Mouse (Mus musculus): ENCODE measurements around the gene Parvg. TPM values are rescaled to one million over a fixed set of nuclear protein-coding genes. Genes with fewer than 3 reads are reported as not detected.

Gene Parvg
- polyA plus RNA-seq, 1 experiment from 2014 or later, result 1.3 TPM

GRCm38 (mm10) chr15:84293590-84293989, 30.2 kb upstream of the Parvg start:
- Histone ChIP-seq H3K27ac (0 out of 2 replicates have a peak overlapping the region, but pooled peaks have one; percentile 23), H3K27me3 (peaks cover 5% of the 10 kb centered on the region; the same call in 1 of the 2 replicates), H3K4me1 (peaks cover 18% of the 10 kb centered on the region), H3K9ac (no peak overlapping the region), H3K4me2 (no peak overlapping the region), H3K9me3 (no peaks in the 10 kb centered on the region), H3K36me3 (no peaks in the 10 kb centered on the region), H3K4me3 (no peak overlapping the region)
- no peak for ATAC-seq (ENCODE audit: insufficient number of reproducible peaks, insufficient read depth, low FRiP score, low TSS enrichment, low read depth)
- WGBS, result 76% methylated on average over 12 of the region's 12 CpGs

- peaks cover 5% of the 10 kb centered on the region; the same call in 1 of the 2 replicates for H3K27me3 ChIP-seq
- H3K27ac ChIP-seq, result no peak overlapping the region
- peaks cover 26% of the 10 kb centered on the region for H3K4me1 ChIP-seq
- H3K9ac ChIP-seq, result no peak overlapping the region
- ATAC-seq (ENCODE audit: insufficient number of reproducible peaks, insufficient read depth, low FRiP score, low TSS enrichment, low read depth), result no peak
- no peak overlapping the region for H3K4me2 ChIP-seq
- no peaks in the 10 kb centered on the region for H3K9me3 ChIP-seq
- WGBS, result 78% methylated on average over 9 of the region's 9 CpGs
- H3K4me3 ChIP-seq, result no peak overlapping the region
- no peaks in the 10 kb centered on the region for H3K36me3 ChIP-seq
Observed at GRCm38 (mm10) chr15:84294391-84294790, 29.4 kb upstream of the Parvg start.

GRCm38 (mm10) chr15:84295225-84295624, 28.6 kb upstream of the Parvg start:
- WGBS, result 83% methylated on average over 10 of the region's 10 CpGs
- Histone ChIP-seq H3K4me2 (no peak overlapping the region), H3K4me1 (peaks cover 34% of the 10 kb centered on the region), H3K27me3 (peaks cover 5% of the 10 kb centered on the region; the same call in 1 of the 2 replicates), H3K9me3 (no peaks in the 10 kb centered on the region), H3K9ac (no peak overlapping the region), H3K4me3 (no peak overlapping the region), H3K36me3 (no peaks in the 10 kb centered on the region), H3K27ac (no peak overlapping the region)
- no peak for ATAC-seq (ENCODE audit: insufficient number of reproducible peaks, insufficient read depth, low FRiP score, low TSS enrichment, low read depth)

GRCm38 (mm10) chr15:84297454-84297853, 26.4 kb upstream of the Parvg start:
- WGBS, result 57% methylated on average over 8 of the region's 8 CpGs
- Histone ChIP-seq H3K4me2 (no peak overlapping the region), H3K27me3 (peaks cover 5% of the 10 kb centered on the region; the same call in 1 of the 2 replicates), H3K9me3 (no peaks in the 10 kb centered on the region), H3K27ac (no peak overlapping the region), H3K9ac (no peak overlapping the region), H3K4me1 (peaks cover 57% of the 10 kb centered on the region), H3K4me3 (no peak overlapping the region), H3K36me3 (no peaks in the 10 kb centered on the region)
- no peak for ATAC-seq (ENCODE audit: insufficient number of reproducible peaks, insufficient read depth, low FRiP score, low TSS enrichment, low read depth)

GRCm38 (mm10) chr15:84298804-84299370, 24.9 kb upstream of the Parvg start:
- Histone ChIP-seq H3K4me1 (peaks cover 63% of the 10 kb centered on the region), H3K36me3 (no peaks in the 10 kb centered on the region), H3K9me3 (no peaks in the 10 kb centered on the region), H3K4me3 (no peak overlapping the region), H3K27ac (no peak overlapping the region), H3K9ac (no peak overlapping the region), H3K27me3 (peaks cover 5% of the 10 kb centered on the region; the same call in 1 of the 2 replicates), H3K4me2 (no peak overlapping the region)
- 18% methylated on average over 13 of the region's 13 CpGs for WGBS
- no peak for ATAC-seq (ENCODE audit: insufficient number of reproducible peaks, insufficient read depth, low FRiP score, low TSS enrichment, low read depth)

GRCm38 (mm10) chr15:84299662-84300333, 24.0 kb upstream of the Parvg start:
- Histone ChIP-seq H3K27me3 (peaks cover 5% of the 10 kb centered on the region; the same call in 1 of the 2 replicates), H3K4me2 (no peak overlapping the region), H3K27ac (0 out of 2 replicates have a peak overlapping the region, but pooled peaks have one; percentile 39), H3K4me3 (no peak overlapping the region), H3K9me3 (no peaks in the 10 kb centered on the region), H3K36me3 (no peaks in the 10 kb centered on the region), H3K9ac (peak overlapping the region; percentile 41; the same call in 1 of the 2 replicates), H3K4me1 (peaks cover 67% of the 10 kb centered on the region)
- 18% methylated on average over 9 of the region's 9 CpGs for WGBS
- ATAC-seq (ENCODE audit: insufficient number of reproducible peaks, insufficient read depth, low FRiP score, low TSS enrichment, low read depth), result 0 out of 2 replicates have a peak, but pooled peaks have one; percentile 11

GRCm38 (mm10) chr15:84300591-84300990, 23.2 kb upstream of the Parvg start:
- Histone ChIP-seq H3K27me3 (peaks cover 5% of the 10 kb centered on the region; the same call in 1 of the 2 replicates), H3K27ac (peak overlapping the region; percentile 39; the same call in 1 of the 2 replicates), H3K9me3 (no peaks in the 10 kb centered on the region), H3K4me1 (peaks cover 67% of the 10 kb centered on the region), H3K4me3 (no peak overlapping the region), H3K4me2 (no peak overlapping the region), H3K36me3 (no peaks in the 10 kb centered on the region), H3K9ac (no peak overlapping the region)
- WGBS, result 45% methylated on average over 2 of the region's 2 CpGs
- ATAC-seq (ENCODE audit: insufficient number of reproducible peaks, insufficient read depth, low FRiP score, low TSS enrichment, low read depth), result no peak

GRCm38 (mm10) chr15:84301026-84301425, 22.8 kb upstream of the Parvg start:
- no peak overlapping the region for H3K4me3 ChIP-seq
- H3K27ac ChIP-seq, result peak overlapping the region; percentile 39
- H3K27me3 ChIP-seq, result peaks cover 5% of the 10 kb centered on the region; the same call in 1 of the 2 replicates
- H3K4me2 ChIP-seq, result no peak overlapping the region
- H3K9me3 ChIP-seq, result no peaks in the 10 kb centered on the region
- H3K36me3 ChIP-seq, result no peaks in the 10 kb centered on the region
- no peak for ATAC-seq (ENCODE audit: insufficient number of reproducible peaks, insufficient read depth, low FRiP score, low TSS enrichment, low read depth)
- H3K4me1 ChIP-seq, result peaks cover 67% of the 10 kb centered on the region
- no peak overlapping the region for H3K9ac ChIP-seq
- WGBS, result 12% methylated on average over 7 of the region's 7 CpGs

- Histone ChIP-seq H3K4me1 (peaks cover 67% of the 10 kb centered on the region), H3K27me3 (peaks cover 5% of the 10 kb centered on the region; the same call in 1 of the 2 replicates), H3K27ac (peak overlapping the region; percentile 39; the same call in 1 of the 2 replicates), H3K9ac (no peak overlapping the region), H3K4me2 (no peak overlapping the region), H3K4me3 (no peak overlapping the region), H3K36me3 (no peaks in the 10 kb centered on the region), H3K9me3 (no peaks in the 10 kb centered on the region)
- 37% methylated on average over 8 of the region's 8 CpGs for WGBS
- ATAC-seq (ENCODE audit: insufficient number of reproducible peaks, insufficient read depth, low FRiP score, low TSS enrichment, low read depth), result no peak
Observed at GRCm38 (mm10) chr15:84301641-84302420, 22.0 kb upstream of the Parvg start.

- no peaks in the 10 kb centered on the region for H3K36me3 ChIP-seq
- peaks cover 60% of the 10 kb centered on the region for H3K4me1 ChIP-seq
- no peaks in the 10 kb centered on the region for H3K9me3 ChIP-seq
- no peak for ATAC-seq (ENCODE audit: insufficient number of reproducible peaks, insufficient read depth, low FRiP score, low TSS enrichment, low read depth)
- H3K9ac ChIP-seq, result no peak overlapping the region
- H3K4me2 ChIP-seq, result no peak overlapping the region
- WGBS, result 56% methylated on average over 10 of the region's 10 CpGs
- H3K4me3 ChIP-seq, result no peak overlapping the region
- H3K27ac ChIP-seq, result no peak overlapping the region; the same call in 1 of the 2 replicates
- H3K27me3 ChIP-seq, result peaks cover 3% of the 10 kb centered on the region; the same call in 1 of the 2 replicates
Observed at GRCm38 (mm10) chr15:84303264-84303663, 20.6 kb upstream of the Parvg start.

GRCm38 (mm10) chr15:84305333-84305732, 18.5 kb upstream of the Parvg start:
- Histone ChIP-seq H3K4me2 (no peak overlapping the region), H3K27me3 (no peaks in the 10 kb centered on the region), H3K9me3 (no peaks in the 10 kb centered on the region), H3K4me1 (peaks cover 39% of the 10 kb centered on the region), H3K36me3 (no peaks in the 10 kb centered on the region), H3K4me3 (no peak overlapping the region), H3K9ac (no peak overlapping the region), H3K27ac (no peak overlapping the region)
- no peak for ATAC-seq (ENCODE audit: insufficient number of reproducible peaks, insufficient read depth, low FRiP score, low TSS enrichment, low read depth)
- WGBS, result 81% methylated on average over 10 of the region's 10 CpGs
